Mouse (Mus musculus) frontal cortex, postnatal 10 days (tissue): ENCODE measurements around the gene Elmod1.
"Not testable (repeated sequence)": the region's sequence is repeated elsewhere in the genome, so short reads cannot be mapped to it uniquely, and the experiment has no call there.

Source experiments
- DNase-seq, 2 experiments: peaks; one replicate each; pipeline ENCODE4 v3.0.0; 2022; ENCODE audit warnings: low spot score in 2 of 2, mixed read lengths in 1 of 2

Gene Elmod1

DNA sequence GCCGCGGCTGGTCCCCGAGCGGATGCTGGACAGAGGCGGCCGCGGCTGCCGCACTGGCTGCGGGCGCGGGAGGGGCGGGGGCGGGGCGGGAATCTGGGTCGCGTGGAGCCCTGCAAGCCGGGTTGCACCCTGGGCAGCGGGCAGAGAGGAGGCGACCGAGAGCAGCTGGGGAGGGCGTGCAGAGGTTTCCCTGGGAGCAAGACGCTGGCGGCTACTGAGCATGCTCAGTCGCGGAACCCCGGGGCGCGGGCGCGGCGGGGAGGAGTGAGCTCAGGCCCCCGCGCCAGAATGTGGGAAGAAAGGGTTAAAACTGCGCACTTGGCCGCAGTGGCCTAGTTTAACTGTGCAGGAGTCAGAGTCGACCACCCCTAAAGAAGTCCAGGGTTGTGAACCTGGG, at the start of gene Elmod1:
Elmod1 (minus strand) TSS at position 180 of the 397 bp plus-strand sequence.
- peak; percentile 66 to 72 for DNase-seq

DNA sequence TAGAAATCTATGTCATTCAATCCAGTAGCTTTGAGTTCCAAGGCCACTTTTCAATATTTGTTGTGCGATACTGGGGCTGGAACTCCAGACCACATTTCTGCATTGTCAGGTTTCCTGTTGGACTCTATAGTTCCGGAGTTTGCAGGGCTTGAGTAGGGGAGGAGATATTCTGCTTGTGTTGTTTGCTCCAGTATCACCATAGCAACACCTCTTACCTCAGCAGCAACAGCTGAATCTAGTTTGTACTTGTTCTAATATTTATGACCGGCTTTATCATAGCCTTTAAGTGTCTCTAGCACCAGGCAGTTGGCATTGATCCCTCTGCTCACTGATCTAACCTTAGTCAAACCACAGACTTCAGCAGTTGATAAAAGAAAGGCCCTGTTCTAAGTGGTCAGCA, 47.7 kb upstream of the Elmod1 start:
- no peak for DNase-seq

DNA sequence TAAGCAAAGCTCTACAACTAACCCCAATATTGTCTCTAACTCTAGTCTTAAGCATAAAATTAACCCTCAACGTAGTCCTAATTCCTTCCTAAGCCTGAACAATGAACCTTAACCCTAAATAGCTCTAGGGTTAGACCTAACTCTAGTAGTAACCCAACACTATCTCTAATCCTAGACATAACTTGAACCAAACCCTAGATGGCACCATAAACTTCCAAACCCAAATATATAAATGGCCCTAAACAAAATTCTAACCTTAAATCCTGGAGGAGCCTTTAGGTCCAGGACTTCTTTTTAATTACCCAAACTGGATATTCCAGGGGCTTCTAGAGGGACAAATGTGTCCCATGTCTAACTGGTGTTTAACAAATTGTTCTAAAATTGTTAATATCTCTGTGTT, 19.4 kb upstream of the Elmod1 start:
- no peak for DNase-seq

DNA sequence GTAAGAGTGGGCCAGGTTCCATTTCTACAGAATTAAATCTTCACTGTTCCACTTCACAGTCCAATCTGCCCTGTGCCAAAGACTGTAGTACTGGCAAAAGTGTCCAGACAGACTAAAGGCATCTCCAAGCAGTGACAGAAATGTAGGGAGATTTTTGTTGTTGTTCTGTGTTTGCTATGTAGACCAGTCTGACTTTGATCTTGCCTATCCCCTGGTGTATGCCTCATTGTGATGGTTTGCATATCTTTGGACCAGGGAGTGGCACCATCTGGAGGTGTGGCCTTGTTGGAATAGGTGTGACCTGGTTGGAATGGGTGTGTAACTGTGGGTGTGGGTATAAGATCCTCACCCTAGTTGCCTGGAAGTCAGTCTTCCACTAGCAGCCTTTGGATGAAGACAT, 17.5 kb upstream of the Elmod1 start:
- not testable (repeated sequence) for DNase-seq

DNA sequence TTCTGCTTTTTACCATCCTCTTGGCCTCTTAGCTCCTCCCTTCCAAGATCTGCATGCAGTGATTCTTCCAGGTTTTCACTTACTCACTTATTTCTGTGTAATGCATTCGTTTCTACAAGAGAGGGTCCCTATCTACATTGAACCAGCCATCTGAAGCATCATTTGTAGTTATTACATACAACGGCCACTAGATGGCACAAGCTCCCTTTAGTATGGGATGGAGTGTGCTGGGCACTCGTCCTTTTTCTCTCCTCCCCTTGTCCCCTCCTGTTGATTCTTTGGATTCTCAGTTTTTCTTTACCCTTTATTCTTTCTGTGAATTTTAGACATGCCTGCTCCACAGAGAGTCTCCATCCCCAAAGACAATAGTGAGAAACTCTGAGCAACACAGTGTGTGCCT, 15.8 kb upstream of the Elmod1 start:
- DNase-seq: peak in 1 of 2 experiments; percentile 33

DNA sequence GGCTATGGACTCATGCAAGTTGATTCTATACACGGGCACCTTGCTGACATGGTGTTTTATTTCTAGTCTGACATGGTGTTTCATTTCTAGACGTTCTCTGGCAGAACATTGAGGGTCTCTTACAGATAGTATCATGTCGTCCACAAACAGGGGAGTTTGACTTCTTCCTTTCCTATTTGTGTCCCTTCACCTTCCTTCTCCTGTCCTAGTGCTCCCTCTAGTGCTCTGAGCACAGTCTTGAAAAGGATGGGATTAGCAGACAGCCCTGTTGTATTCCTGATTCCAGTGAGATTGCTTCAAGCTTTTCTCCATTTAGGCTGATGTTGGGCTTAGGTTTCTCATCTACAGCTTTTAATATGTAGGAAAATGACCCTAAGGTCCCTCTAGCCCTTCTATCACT, 11.9 kb upstream of the Elmod1 start:
- peak in 1 of 2 experiments; percentile 48 for DNase-seq

DNA sequence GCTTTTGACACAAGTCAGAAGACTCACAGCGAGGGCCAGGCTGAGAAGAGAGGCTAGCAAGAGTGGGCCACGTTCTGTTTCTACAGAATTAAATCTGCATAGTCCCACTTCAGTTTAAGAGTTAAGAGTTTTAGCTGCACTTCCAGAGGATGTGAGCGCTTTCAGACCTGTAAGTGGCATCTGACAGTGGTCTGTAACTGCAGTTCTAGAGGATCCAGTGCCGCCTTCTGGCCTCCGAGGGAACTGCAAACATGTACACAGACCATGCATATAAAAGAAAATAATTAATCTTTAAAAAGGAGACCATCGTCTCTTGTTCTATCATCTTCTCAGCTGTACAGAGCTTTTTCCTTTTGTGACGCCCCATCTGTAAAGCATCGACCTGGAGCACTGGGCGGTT, 9.8 kb upstream of the Elmod1 start:
- DNase-seq: peak in 1 of 2 experiments; percentile 42

DNA sequence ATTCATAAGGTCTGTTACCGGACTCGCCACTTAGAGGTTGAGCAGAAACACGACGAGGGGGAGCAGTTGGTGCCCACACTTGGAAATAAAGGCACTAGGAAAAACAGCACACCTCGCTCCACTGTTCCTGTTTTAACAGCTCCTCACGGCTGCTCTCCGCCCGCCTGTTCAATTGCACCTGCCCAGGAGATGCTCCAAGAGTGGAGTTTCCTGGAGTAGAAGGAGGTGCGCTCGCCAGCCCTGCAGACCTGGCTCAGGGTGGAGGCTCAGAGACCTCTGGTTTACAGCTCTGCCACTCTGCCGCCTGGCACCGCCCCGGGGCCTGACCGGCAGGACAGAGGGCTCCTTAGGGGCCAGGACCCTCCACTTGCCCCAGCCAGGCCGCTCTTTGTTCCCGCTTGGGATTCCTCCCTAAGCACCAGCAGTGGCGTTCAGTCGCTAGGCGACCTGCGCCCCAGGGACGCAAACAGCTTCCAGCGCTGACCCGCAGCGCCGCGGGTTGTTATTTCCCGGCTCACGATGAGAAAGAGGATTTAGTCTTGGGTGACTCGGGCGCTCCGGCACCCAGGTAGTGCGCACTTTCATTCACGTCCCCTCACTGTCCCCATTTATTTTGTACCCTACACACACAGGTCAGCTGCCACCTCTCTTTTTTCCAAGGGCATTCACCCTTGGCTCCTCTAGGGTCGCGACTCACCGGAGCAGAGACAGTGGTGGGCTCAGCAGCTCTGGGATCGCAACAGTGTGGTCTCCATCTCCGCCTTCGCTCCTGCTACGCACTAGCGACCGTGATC, 576 bp downstream of the Elmod1 start:
- DNase-seq: peak in 1 of 2 experiments; percentile 27

DNA sequence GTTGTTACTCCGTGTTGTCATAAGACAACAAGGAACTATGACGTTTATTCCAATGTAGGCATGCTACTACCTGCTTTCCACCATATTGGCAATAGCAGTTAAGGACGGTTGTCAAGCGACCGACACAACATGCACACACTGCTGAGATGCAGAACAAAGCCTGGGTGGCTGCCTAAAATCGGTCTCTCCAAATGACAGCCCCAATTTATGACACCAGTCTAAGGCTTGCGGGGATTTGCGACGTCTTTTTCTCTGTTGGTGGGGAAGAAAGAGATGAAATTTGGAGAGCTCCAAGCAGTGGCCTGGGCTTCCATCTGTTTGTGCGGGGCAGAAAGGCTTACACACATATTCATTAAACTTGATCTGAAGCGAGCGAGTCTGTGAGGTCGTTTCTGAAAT, 1.2 kb downstream of the Elmod1 start:
- no peak for DNase-seq

DNA sequence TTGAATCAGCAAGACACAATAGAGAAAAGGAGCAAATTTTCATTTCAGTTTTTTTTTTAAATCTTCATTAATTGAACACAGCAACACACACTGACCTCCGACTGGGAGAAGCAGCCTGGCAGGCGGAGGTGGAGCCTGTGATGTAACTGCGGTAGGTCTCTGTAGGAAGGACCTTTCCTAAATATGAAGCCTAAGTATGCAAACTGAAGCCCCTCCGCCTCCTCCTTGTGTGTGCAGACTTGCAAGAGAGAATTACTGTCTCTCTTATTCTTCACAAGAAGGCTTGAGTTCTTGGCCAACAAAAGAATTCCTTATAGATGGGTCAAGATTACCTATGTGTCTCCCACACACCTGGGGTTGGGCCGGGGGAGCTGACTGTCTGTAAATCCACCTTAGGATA, 1.9 kb downstream of the Elmod1 start:
- no peak for DNase-seq

DNA sequence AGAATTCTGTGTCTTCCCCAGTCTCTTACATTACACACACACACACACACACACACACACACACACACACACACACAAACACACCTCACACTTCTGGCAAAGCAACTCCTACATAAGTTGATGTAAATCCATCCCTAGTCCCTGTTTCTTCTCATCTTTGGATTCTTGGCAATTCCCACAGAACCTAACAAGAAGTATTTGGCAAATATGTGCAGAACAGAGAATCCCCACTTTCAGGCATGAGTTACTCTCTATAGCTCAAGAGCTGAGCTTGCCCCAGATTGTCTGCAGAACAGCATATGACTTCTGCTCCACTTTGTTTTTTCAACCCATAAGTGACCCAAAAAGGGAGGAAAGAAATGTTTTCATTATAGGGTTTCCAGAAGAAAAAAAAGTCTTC, 2.7 kb downstream of the Elmod1 start:
- no peak for DNase-seq

DNA sequence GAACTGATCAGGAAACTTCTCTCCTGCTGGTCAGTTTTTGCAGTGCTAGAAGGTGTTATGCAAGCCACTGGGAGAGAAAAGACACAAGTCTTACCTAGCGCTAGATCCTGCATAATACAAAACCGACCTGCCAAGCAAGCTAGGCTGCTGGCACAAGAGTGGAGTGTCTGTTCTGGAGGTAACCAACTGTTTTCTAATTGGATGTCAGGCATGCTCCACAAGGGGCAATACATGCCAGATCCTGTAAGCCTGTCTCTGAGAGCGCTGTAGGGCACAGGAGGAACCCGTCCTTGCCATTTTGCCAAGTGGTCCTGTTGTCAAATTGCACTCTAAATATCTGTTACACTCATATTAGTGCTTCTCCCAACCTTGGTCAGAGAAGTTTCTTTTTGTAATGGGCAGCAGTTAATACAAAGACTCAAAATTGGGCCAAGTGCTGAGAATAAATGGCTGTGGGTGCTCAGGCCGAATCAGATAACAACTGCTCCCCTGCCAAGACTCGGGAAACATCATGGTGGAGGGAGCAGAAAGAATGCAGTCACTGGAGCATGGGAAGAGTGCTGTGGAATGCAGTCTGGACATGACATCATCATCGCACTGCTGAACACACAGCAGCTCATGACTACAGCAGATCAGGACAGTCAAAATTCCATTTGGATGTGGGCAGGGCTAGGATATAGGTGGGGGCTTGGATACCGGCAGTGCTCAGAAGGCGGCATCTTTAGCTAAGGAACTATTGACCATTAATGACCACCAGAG, 7.3 kb downstream of the Elmod1 start:
- no peak for DNase-seq

DNA sequence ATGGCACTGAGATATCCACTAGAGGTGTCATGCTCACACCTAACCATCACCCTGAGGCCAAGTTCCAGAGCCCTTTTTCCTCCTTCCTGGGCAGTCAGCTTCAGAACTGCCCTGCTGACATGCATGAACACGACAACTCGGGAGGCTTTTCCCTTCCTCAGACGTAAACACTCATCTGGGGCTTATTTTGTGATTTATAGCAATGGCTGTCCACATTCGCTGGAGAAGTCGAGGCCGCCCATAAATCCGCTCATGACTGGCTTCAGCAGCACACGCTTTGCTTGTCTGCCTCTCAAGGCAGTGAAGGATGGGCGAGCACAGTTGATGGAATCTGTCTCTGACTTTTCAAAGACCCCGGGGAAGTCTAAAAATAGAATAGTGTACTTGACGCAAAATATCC, 18.1 kb downstream of the Elmod1 start:
- no peak for DNase-seq

DNA sequence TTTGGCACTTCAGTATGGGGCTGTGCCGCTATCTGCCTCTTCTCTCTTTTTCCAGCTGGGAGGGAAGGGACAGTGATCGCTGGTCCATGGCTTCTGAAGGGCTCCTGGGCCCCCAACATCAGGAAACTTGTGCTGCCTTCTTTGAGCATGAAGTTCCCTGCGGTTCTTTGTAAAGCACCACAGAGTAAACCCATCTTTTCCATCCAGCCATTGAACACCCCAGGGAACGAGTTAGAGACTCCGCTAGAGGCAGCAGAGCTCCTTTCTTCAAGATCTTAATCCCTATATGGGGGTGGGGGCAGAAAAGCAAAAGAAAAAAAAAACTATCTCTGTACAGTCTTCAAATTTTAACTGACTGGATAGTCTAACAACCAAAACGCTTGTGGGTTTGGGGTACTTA, 20.2 kb downstream of the Elmod1 start:
- no peak for DNase-seq

DNA sequence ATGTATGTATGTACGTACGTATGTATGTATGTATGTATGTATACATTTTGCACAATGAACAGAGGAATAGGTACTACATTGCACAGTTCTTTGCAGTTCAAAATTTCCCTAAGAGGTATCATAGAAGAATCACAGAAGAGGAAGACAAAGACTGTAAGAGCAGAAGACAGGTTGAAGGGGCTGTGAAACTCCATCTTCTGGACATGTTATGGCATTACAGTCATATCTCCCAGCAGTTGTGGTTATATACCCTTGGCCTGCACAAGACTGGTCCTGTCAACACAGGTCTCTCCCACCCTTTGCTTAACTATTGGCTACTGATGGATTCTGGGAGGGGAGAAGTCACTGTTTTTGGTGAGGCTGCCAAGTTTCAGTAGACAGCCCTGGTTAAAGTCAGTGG, 27.6 kb downstream of the Elmod1 start:
- no peak for DNase-seq

DNA sequence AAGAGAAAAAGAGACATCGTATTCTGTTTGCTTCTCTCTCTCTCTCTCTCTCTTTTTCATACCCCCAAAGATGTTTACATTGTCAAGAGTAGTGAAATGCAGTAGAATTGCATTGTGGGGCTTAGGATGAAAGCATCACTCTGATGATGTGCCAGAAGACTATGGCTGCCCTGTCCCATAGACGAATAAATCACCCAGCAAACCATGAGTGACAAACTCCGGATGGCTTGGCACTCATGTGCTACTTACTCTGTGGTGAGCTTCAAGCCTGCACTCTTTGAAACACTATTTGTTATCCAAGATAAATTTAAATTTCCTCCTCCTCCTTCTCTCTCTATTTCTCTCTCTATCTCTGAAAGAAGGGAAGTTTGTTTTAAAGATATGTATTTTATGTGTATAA, 36.5 kb downstream of the Elmod1 start:
- DNase-seq: no peak

DNA sequence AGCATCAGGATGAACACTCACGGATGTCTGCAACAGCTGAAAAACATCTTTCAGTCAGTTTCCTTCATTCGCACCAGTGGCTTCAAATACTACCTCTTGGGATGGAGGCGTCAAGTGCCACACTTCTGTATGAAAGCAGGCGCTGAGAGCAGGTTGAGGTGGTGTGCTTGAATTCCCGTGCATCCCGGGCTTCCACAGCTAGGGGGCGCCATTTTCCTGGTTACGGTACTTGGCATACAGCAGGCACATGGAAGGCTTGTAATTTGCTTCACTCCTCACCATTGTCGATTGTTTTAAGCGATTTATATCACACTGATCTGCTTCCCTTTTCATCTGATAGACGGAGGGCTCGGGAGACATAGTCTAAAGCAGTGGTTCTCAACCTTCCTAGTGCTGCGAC, 40.9 kb downstream of the Elmod1 start:
- DNase-seq: peak; percentile 35 to 63

DNA sequence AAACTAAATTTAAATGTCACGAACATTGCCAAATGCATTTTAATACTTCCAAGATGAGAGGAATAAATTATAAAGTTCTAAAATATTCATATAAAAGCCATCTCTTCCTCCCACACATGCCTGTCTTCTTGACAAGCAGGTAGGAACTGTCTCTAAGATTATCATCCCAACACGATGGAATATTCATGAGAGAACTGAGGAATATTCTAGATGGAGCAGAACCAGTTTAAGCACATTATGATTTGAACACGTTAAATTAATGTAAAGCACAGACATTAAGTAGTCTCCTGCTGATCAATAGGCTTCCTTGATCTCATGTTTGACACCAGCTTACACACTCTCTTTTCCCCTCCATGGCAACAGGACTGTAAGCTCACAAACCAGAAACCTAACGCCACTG, 41.7 kb downstream of the Elmod1 start:
- no peak for DNase-seq

DNA sequence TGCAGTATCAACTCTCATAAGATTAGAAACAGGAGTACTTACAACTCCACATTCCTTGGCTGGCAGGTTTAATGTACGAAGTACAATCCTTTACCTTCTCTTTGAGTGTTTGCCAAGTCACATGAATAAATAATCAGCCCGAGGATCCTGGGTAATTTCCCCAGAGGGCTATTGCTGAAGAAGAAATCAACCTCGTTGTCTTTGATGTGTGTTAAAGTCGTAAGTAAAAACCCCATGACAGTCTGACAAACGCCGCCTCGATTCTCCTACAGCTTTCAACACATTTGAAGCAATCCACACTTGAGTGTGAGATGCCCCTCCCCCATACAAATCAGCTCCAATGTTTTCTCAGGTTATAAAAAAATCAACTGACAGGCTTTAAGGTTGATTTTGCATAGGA, 44.2 kb downstream of the Elmod1 start:
- DNase-seq: no peak

DNA sequence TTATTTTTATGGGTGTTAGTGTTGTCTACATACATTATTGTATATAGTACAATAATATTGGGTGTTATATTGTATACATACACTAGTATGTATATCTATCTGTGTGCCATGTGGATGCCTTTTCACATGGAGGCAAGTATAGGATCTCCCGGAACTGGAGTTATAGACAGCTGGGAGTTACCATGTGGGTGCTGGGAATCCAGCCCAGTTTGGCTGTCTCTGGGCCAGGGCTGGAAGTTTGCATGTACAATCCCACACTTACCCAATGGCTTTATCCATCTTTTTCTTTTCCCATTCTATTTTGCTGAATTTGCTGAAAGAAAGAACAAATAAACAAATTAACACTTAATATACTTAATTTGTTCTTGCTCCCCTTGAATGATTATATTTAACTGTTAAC, 54.0 kb downstream of the Elmod1 start:
- no peak for DNase-seq

DNA sequence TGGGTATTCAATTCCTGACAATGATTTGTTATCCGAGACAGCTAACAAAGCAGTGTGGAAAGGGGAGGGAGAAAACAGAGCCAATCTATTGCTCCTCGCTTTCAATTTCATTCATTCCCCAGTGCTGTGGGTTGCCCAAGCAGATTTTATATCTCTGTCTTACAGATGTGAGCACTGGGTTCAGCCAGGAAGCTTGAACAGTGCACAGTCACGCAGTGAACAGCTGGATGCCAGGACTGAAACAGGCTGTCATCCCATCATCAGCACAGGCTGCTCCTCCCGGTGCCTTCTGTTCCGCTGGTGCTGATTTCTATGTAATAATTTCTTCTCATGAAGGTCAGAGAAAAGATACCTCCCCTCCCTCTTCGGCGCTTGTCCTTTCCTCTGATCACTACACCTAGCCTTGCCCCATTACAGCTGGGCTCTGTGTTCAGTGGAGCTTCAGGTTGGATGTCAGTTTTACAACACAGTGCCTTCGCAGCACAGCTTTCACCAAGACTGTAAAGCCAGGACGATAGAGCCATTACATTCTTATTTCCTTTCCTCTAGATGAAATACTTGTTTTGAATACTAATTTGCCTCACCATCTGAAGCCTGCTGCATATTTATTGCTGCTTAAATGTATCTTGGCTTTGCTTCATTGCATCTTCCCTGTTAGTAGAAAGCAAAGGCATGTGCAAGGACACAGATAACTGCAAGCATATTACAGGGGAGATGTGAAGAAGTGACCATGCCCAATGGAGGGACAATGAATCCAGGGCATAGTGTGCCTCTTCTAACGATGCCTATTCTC, 59.0 kb downstream of the Elmod1 start:
- DNase-seq: no peak

DNA sequence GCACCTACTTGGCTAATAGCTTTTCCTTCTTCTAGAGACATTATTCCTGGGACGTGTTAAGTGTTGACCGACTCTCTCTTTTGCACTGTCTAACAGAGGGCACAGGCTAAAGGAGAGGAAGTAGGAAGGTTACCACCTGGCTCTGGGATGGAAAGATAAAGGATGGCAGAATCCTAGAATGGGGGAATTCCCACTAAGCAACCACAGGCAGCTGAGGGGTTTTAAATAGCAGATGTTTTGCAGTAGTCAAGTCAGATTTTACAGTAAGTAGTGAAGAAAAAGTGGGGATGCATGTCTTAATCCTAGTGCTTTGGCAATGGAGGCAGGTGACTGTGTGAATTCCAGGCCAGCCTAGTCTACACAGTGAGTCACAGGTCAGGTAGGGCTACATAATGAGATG, 64.3 kb downstream of the Elmod1 start:
- no peak for DNase-seq
